Mouse (Mus musculus) forebrain, embryonic 16.5 days (tissue): ENCODE results near the gene Invs. TPM values are rescaled to one million over a fixed set of nuclear protein-coding genes. Genes with fewer than 3 reads are reported as not detected.

Experiments used
- ATAC-seq: fragments of 200-750 bp; cut with Nextera tagmentation; 2 replicates; pipeline ENCODE4 v1.8.0; 2017; ENCODE audit warnings: mild to moderate bottlenecking, moderate library complexity
- H3K27ac ChIP-seq: fragments of 300-500 bp; sonication (generic); 2 replicates; pipeline ENCODE4 v1.5.1; 2014; ENCODE audit warnings: low read length, control low read depth
- H3K27me3 ChIP-seq: fragments of 300-500 bp; sonication (generic); replicated peaks from 2 replicates; pipeline ENCODE4 v1.6.1; 2014; ENCODE audit warnings: low read length; ENCODE audit not compliant: control insufficient read depth, insufficient read depth
- H3K36me3 ChIP-seq: fragments of 300-500 bp; sonication (generic); 2 replicates; pipeline ENCODE4 v1.6.1; 2014; ENCODE audit not compliant: control insufficient read depth, insufficient read depth
- H3K4me1 ChIP-seq: fragments of 300-500 bp; sonication (generic); replicated peaks from 2 replicates; pipeline ENCODE4 v1.6.1; 2014; ENCODE audit warnings: low read length; ENCODE audit not compliant: control insufficient read depth, insufficient read depth
- H3K4me2 ChIP-seq: fragments of 300-500 bp; sonication (generic); 2 replicates; pipeline ENCODE4 v1.6.1; 2014; ENCODE audit warnings: mild to moderate bottlenecking, low read length, control low read depth
- H3K4me3 ChIP-seq: fragments of 300-500 bp; sonication (generic); replicated peaks from 2 replicates; pipeline ENCODE4 v1.5.1; 2014; ENCODE audit warnings: mild to moderate bottlenecking, low read length, control low read depth
- H3K9ac ChIP-seq: fragments of 300-500 bp; sonication (generic); replicated peaks from 2 replicates; pipeline ENCODE4 v1.6.1; 2014; ENCODE audit warnings: low read depth, low read length, control low read depth
- H3K9me3 ChIP-seq: fragments of 300-500 bp; sonication (generic); 2 replicates; pipeline ENCODE4 v1.6.1; 2016; ENCODE audit warnings: low read length; ENCODE audit not compliant: control insufficient read depth
- WGBS: fragments of 180-500 bp; shearing (Covaris S2); extraction: QIAGEN DNeasy Blood & Tissue Kit; methylation state at CpG from one replicate; pipeline ENCODE4 v1.1.7; 2014; 5-methylcytosine and 5-hydroxymethylcytosine counted together
- polyA plus RNA-seq: library from polyadenylated mRNA; unstranded; fragments of >200 nt; fragmentation: Nextera tagmentation; extraction: Ambion mirVana; gene quantifications from 2 replicates; pipeline ENCODE4 v1.2.1, GENCODE M21; 2015

Invs gene
- polyA plus RNA-seq, 1 experiment from 2014 or later: 9.3 TPM

- Histone ChIP-seq H3K4me2 (no peak overlapping the region), H3K4me1 (no peaks in the 10 kb centered on the region), H3K9ac (no peak overlapping the region), H3K27ac (no peak overlapping the region), H3K27me3 (no peaks in the 10 kb centered on the region), H3K36me3 (no peaks in the 10 kb centered on the region), H3K4me3 (no peak overlapping the region), H3K9me3 (no peaks in the 10 kb centered on the region)
- no peak for ATAC-seq
- 87% methylated on average over 3 of the region's 3 CpGs for WGBS
These were observed 36.5 kb downstream of the Invs start for GRCm38 (mm10) chr4:48316036-48316435.

GRCm38 (mm10) chr4:48321276-48321675 lies 41.7 kb downstream of the Invs start:
- Histone ChIP-seq H3K4me3 (no peak overlapping the region), H3K36me3 (no peaks in the 10 kb centered on the region), H3K4me2 (no peak overlapping the region), H3K27ac (no peak overlapping the region), H3K9ac (no peak overlapping the region), H3K9me3 (no peaks in the 10 kb centered on the region), H3K4me1 (no peaks in the 10 kb centered on the region), H3K27me3 (no peaks in the 10 kb centered on the region)
- ATAC-seq: no peak
- 84% methylated on average over 1 of the region's 1 CpGs for WGBS

- H3K27ac ChIP-seq: no peak overlapping the region
- no peak for ATAC-seq
- no peaks in the 10 kb centered on the region for H3K36me3 ChIP-seq
- H3K4me1 ChIP-seq: no peaks in the 10 kb centered on the region
- H3K9me3 ChIP-seq: no peaks in the 10 kb centered on the region
- WGBS: 42% methylated on average over 1 of the region's 1 CpGs
- no peak overlapping the region for H3K9ac ChIP-seq
- no peaks in the 10 kb centered on the region for H3K27me3 ChIP-seq
- no peak overlapping the region for H3K4me3 ChIP-seq
- no peak overlapping the region for H3K4me2 ChIP-seq
These were observed 42.5 kb downstream of the Invs start for GRCm38 (mm10) chr4:48322095-48322494.

DNA sequence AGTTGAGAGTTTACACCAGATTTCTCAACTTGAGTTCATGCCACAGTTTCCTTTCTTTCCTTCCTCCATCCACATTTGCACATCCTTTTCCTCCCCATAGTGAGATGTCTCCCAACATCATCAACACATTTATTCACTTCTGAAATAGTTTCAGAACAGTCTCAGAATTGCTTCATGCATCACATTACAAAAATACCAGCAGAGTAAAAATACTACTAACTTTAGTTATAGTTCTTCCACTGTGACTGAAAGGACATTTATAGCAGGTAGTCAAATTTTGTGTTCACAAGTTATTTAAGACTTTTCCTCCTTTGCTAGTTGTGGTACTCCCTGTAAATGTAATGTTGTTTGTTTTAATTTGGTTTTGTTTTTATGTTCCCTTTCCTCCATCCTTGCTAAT lies 47.6 kb downstream of the Invs start:
- Histone ChIP-seq H3K9ac (no peak overlapping the region), H3K27me3 (no peaks in the 10 kb centered on the region)

GRCm38 (mm10) chr4:48328042-48328441 lies 48.5 kb downstream of the Invs start:
- Histone ChIP-seq H3K9me3 (no peaks in the 10 kb centered on the region), H3K4me1 (no peaks in the 10 kb centered on the region), H3K27me3 (no peaks in the 10 kb centered on the region), H3K9ac (no peak overlapping the region), H3K4me2 (no peak overlapping the region), H3K4me3 (no peak overlapping the region), H3K27ac (no peak overlapping the region), H3K36me3 (no peaks in the 10 kb centered on the region)
- WGBS: 64% methylated on average over 2 of the region's 2 CpGs
- ATAC-seq: no peak

More for the DNA sequence above, 47.6 kb downstream of the Invs start:
- Histone ChIP-seq H3K4me2 (no peak overlapping the region), H3K4me1 (no peaks in the 10 kb centered on the region), H3K27ac (no peak overlapping the region), H3K9me3 (no peaks in the 10 kb centered on the region), H3K4me3 (no peak overlapping the region), H3K36me3 (no peaks in the 10 kb centered on the region)
- no peak for ATAC-seq

GRCm38 (mm10) chr4:48332453-48333051 lies 53.0 kb downstream of the Invs start:
- Histone ChIP-seq H3K36me3 (no peaks in the 10 kb centered on the region), H3K27me3 (no peaks in the 10 kb centered on the region), H3K9ac (no peak overlapping the region), H3K4me3 (no peak overlapping the region), H3K27ac (no peak overlapping the region), H3K4me2 (no peak overlapping the region), H3K4me1 (0 out of 2 replicates have a peak, but pooled peaks cover 2% of the 10 kb centered on the region), H3K9me3 (no peaks in the 10 kb centered on the region)
- no peak for ATAC-seq
- 84% methylated on average over 6 of the region's 6 CpGs for WGBS

- Histone ChIP-seq H3K36me3 (no peaks in the 10 kb centered on the region), H3K27ac (no peak overlapping the region), H3K9ac (no peak overlapping the region), H3K4me2 (no peak overlapping the region), H3K9me3 (no peaks in the 10 kb centered on the region), H3K27me3 (no peaks in the 10 kb centered on the region), H3K4me3 (no peak overlapping the region), H3K4me1 (0 out of 2 replicates have a peak, but pooled peaks cover 2% of the 10 kb centered on the region)
- ATAC-seq: peak; percentile 76
- 3% methylated on average over 7 of the region's 7 CpGs for WGBS
These were observed 55.6 kb downstream of the Invs start for GRCm38 (mm10) chr4:48334927-48335763.

DNA sequence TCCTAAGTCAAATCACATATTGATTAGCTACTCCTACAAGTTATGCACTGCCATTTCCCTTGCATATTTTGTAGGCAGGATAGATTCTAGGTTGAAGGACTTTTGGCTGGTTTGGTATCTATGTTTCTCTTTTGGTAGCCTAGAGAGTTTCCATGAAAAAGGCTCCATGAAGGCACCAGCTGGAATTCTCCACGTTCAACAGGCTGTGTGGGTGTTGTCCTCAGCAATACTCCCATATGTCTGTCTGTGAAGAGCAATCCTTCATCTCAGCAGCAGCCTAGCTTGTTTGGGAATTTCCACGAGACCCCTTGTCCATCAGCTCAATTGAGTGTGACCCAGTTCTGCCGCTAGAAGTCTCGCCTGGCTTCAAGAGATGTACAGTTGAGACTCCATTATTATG lies 63.1 kb downstream of the Invs start:
- Histone ChIP-seq H3K27ac (no peak overlapping the region), H3K4me3 (no peak overlapping the region), H3K27me3 (no peaks in the 10 kb centered on the region), H3K9ac (no peak overlapping the region), H3K4me2 (no peak overlapping the region), H3K9me3 (no peaks in the 10 kb centered on the region), H3K36me3 (no peaks in the 10 kb centered on the region), H3K4me1 (no peaks in the 10 kb centered on the region)
- WGBS: 91% methylated on average over 4 of the region's 4 CpGs
- no peak for ATAC-seq

DNA sequence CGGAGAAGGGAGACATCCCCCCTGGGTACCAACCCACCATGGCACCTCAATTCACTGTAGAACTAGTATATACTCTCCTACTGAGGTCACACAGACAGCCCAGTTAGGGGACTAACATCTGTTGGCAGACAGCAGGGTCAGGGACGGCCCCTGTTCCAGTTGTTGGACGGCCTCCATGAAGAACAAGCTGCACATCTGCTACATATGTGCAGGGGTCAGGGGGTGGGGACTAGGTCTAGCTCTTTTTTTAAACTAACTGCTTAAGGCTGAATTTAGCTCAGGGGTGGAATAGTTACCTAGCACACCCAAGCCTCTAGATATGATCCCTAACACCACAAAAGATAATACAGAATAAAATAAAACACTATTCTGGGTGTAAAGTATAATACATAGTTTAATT lies 82.8 kb downstream of the Invs start:
- H3K4me1 ChIP-seq: no peaks in the 10 kb centered on the region
- WGBS: 84% methylated on average over 3 of the region's 3 CpGs
- no peak overlapping the region for H3K27ac ChIP-seq
- H3K9me3 ChIP-seq: no peaks in the 10 kb centered on the region
- H3K4me2 ChIP-seq: no peak overlapping the region
- no peaks in the 10 kb centered on the region for H3K36me3 ChIP-seq
- no peak for ATAC-seq
- no peak overlapping the region for H3K4me3 ChIP-seq
- H3K27me3 ChIP-seq: no peaks in the 10 kb centered on the region
- no peak overlapping the region for H3K9ac ChIP-seq
